Mouse (Mus musculus) midbrain, embryonic 10.5 days (tissue): ENCODE results near the gene Ppp1r9a. TPM values are rescaled to one million over a fixed set of nuclear protein-coding genes. Genes with fewer than 3 reads are reported as not detected.

Experiments
- DNase-seq: peaks from one replicate; pipeline ENCODE4 v3.0.0-alpha.2; 2017; ENCODE audit warnings: low spot score
- H3K27ac ChIP-seq: fragments of 300-500 bp; sonication (generic); replicated peaks from 2 replicates; pipeline ENCODE4 v1.5.1; 2016; ENCODE audit warnings: mild to moderate bottlenecking
- H3K27me3 ChIP-seq: fragments of 300-500 bp; sonication (generic); 2 replicates; pipeline ENCODE4 v1.6.1; 2016; ENCODE audit warnings: low read depth, mild to moderate bottlenecking; ENCODE audit not compliant: poor library complexity, severe bottlenecking
- H3K36me3 ChIP-seq: fragments of 300-500 bp; sonication (generic); 2 replicates; pipeline ENCODE4 v1.6.1; 2016; ENCODE audit warnings: mild to moderate bottlenecking, moderate library complexity
- H3K4me1 ChIP-seq: fragments of 300-500 bp; sonication (generic); 2 replicates; pipeline ENCODE4 v1.6.1; 2016
- H3K4me3 ChIP-seq: fragments of 300-500 bp; sonication (generic); 2 replicates; pipeline ENCODE4 v1.5.1; 2016; ENCODE audit warnings: mild to moderate bottlenecking, moderate library complexity
- H3K9me3 ChIP-seq: fragments of 300-500 bp; sonication (generic); replicated peaks from 2 replicates; pipeline ENCODE4 v1.6.1; 2016; ENCODE audit warnings: mild to moderate bottlenecking
- WGBS: fragments of 180-500 bp; shearing (Covaris S2); methylation state at CpG from one replicate; pipeline ENCODE4 v1.1.7; 2016; 5-methylcytosine and 5-hydroxymethylcytosine counted together
- polyA plus RNA-seq: library from polyadenylated mRNA; unstranded; fragments of >200 nt; fragmentation: Nextera tagmentation; extraction: Ambion mirVana; gene quantifications from 2 replicates; pipeline ENCODE4 v1.2.1, GENCODE M21; 2016

The Ppp1r9a gene
- polyA plus RNA-seq, 1 experiment from 2014 or later = 17.6 TPM

DNA sequence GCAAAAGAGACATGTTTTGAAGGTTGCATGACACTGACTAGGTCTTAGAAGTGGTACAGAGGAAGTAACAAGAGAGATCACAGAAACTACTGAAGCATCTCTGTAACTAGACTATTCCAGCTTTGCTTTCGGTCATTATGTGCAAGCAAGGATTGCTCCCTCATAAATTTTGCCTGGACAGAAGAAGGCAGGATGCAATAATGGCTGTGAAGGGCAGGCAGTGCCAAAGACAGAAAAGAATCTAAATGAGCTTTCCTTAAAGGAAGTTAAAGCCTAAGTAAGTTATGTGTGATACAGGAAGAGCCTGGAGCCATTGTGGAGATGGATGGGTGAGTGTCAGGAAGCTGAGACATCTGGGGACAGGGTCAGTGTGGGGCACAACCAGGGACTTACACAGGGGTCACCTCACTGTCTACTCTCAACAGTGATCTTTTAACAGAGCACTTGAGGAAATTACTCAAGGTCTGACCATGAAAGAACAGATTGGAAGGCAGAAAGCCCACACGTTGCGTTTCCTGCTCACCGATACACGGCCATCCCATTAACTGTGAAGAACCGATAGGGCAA is 115.3 kb downstream of the Ppp1r9a start:
- H3K36me3 ChIP-seq = no peaks in the 10 kb centered on the region
- no peak overlapping the region for H3K4me3 ChIP-seq
- no peaks in the 10 kb centered on the region for H3K27me3 ChIP-seq
- peaks cover 20% of the 10 kb centered on the region for H3K4me1 ChIP-seq
- no peak for DNase-seq
- H3K9me3 ChIP-seq = no peaks in the 10 kb centered on the region
- WGBS = 77% methylated on average over 6 of the region's 6 CpGs
- H3K27ac ChIP-seq = no peak overlapping the region

DNA sequence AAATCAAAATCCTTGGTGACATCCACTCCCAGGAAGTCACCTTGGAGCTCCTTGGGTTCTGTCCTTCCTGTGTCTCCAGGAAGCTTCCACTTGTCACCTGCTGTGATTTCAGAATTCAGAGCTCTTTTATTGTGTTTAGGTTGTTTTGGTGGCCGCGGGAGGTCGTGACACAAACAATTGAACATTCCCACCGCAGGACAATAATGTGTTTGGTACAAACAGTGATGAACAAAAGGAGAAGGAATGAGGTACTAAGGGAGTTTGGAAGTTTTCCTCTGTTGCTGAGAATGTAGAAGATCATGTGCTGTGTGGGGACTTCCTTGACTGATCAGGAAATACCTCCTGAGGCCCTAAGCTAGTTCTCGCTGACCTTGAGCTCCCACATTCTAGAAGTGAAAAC is 116.5 kb downstream of the Ppp1r9a start:
- no peaks in the 10 kb centered on the region for H3K9me3 ChIP-seq
- H3K4me1 ChIP-seq = peaks cover 8% of the 10 kb centered on the region
- no peak overlapping the region for H3K4me3 ChIP-seq
- no peaks in the 10 kb centered on the region for H3K36me3 ChIP-seq
- 42% methylated on average over 5 of the region's 5 CpGs for WGBS
- H3K27ac ChIP-seq = 0 out of 2 replicates have a peak overlapping the region, but pooled peaks have one; percentile 23
- no peak for DNase-seq
- H3K27me3 ChIP-seq = no peaks in the 10 kb centered on the region

DNA sequence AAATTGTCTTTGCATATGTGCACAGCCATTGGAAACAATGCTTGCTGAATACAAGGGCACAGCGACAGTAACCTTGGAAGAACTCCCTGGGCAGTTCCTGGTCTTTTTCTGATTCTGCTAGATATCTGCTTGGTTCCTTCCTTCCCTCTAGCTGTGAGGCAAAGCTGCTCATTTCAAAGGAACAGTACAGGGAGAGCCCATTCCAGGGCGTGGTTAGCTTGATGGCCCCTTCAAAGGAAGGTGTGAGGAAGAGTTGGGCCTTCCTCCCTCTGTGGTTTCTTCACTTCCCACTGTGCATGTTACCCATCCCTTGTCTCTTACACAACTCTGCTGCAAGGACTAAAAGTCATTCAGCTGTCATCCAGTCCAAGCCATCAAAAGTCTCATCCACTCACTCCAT is 117.3 kb downstream of the Ppp1r9a start:
- 73% methylated on average over 2 of the region's 2 CpGs for WGBS
- Histone ChIP-seq H3K9me3 (no peaks in the 10 kb centered on the region), H3K27ac (no peak overlapping the region), H3K4me1 (peaks cover 5% of the 10 kb centered on the region), H3K27me3 (no peaks in the 10 kb centered on the region), H3K4me3 (no peak overlapping the region), H3K36me3 (no peaks in the 10 kb centered on the region)
- DNase-seq = no peak

DNA sequence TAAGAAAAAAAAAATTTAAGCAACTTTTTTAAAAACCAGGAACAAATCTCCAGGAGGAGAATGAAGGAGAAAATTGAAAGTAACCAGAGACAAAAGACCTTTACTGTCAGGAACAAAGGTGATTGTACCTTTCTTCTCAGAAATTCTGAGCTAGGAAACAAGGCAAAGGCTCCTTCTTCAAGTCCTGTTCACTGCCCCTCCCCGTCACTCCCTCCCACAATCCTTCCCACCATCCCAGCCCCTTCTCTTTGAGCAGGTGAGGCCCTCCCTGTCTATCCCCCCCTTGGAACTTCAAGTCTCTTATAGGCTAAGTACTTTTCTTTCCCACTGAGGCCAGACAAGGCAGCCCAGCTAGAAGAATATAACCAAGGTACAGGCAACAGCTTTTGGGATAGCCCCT is 117.8 kb downstream of the Ppp1r9a start:
- Histone ChIP-seq H3K27me3 (no peaks in the 10 kb centered on the region), H3K27ac (no peak overlapping the region), H3K36me3 (no peaks in the 10 kb centered on the region), H3K4me3 (no peak overlapping the region), H3K4me1 (peaks cover 5% of the 10 kb centered on the region), H3K9me3 (no peaks in the 10 kb centered on the region)
- no peak for DNase-seq
- WGBS = 91% methylated on average over 1 of the region's 1 CpGs

DNA sequence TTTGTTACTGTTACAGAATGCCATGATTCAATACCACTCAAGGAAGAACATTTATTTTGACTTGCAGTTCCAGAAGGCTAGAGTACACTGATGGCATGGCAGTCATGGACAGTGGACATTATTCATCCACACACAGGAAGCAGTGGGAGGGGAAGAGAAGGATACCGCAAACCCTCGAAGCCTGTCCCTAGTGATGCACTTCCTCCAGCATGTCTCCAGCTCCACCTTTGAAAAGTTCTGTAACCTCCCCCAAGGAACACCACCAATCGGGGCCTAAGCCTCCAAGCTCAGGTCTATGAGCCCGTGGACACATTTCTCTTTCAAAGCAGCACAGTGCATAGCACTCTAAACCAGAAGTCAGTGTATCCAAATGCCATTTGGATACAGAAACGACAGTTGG is 120.0 kb downstream of the Ppp1r9a start:
- Histone ChIP-seq H3K9me3 (no peaks in the 10 kb centered on the region), H3K27me3 (no peaks in the 10 kb centered on the region), H3K4me1 (peaks cover 24% of the 10 kb centered on the region), H3K36me3 (no peaks in the 10 kb centered on the region), H3K4me3 (no peak overlapping the region), H3K27ac (no peak overlapping the region)
- DNase-seq = no peak
- 89% methylated on average over 5 of the region's 5 CpGs for WGBS

DNA sequence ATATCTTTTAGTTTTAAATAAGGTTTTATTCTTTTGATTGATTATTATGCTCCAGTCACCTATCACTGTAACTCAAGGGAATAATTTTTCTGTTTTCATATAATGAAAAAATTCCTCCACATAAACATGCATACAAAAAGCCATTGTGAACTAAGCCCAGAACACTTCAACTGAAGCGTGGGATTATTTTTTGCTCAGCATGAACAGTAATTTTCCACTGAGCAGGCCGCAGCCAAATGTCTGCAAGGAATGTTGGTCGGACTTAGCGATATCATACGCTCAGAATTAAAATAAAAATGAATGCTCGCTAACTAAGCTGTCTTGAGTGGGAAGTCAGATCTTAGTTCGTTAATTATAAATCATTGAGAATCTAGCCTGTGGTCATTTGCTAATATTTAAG is 122.2 kb downstream of the Ppp1r9a start:
- Histone ChIP-seq H3K4me3 (no peak overlapping the region), H3K9me3 (no peaks in the 10 kb centered on the region), H3K27ac (no peak overlapping the region), H3K4me1 (peaks cover 40% of the 10 kb centered on the region), H3K27me3 (no peaks in the 10 kb centered on the region), H3K36me3 (no peaks in the 10 kb centered on the region)
- WGBS = 93% methylated on average over 7 of the region's 7 CpGs
- DNase-seq = no peak

DNA sequence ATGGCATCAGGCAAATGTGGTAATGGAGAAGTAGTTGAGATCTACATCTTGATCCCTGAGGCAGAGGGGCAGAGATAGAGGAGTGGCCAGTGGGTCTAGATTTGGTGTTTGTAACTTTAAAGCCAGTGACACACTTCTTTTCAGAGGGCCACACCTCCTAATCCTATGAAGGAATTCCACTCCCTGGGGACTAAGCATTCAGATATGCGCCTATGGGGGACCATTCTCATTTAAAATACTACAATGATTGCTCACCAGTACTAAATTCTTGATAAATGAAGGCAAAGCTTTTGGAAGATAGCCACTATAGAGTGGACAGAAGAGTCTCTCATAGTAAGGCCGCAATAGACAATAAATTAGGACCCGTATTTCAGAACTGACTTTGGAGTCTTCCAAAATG is 124.1 kb downstream of the Ppp1r9a start:
- Histone ChIP-seq H3K27ac (peak overlapping the region; percentile 42; the same call in 1 of the 2 replicates), H3K9me3 (0 out of 2 replicates have a peak, but pooled peaks cover 4% of the 10 kb centered on the region), H3K4me1 (peaks cover 46% of the 10 kb centered on the region), H3K36me3 (no peaks in the 10 kb centered on the region), H3K4me3 (no peak overlapping the region), H3K27me3 (no peaks in the 10 kb centered on the region)
- 50% methylated on average over 3 of the region's 3 CpGs for WGBS
- no peak for DNase-seq

DNA sequence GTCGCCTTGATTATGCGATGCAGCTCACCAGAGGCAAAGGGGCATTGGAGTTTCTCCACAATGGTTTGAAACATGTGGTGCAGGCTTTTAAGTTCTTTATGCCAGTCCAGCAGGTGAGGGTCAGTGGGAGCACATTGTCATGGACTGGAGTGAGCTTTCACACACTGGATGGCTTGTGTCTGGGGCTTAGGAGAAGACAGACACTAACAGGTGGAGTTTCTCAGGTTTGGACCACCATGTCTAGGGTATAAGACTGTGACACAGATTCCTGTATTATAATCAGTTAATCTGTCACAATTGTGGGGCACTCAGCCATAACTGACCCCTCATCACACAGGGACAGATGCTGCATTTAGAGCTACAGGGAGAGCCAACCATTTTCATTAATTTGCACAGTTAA is 124.5 kb downstream of the Ppp1r9a start:
- Histone ChIP-seq H3K4me3 (no peak overlapping the region), H3K27ac (peak overlapping the region; percentile 42; the same call in 1 of the 2 replicates), H3K36me3 (no peaks in the 10 kb centered on the region), H3K27me3 (no peaks in the 10 kb centered on the region), H3K4me1 (peaks cover 46% of the 10 kb centered on the region), H3K9me3 (0 out of 2 replicates have a peak, but pooled peaks cover 4% of the 10 kb centered on the region)
- DNase-seq = no peak
- WGBS = 59% methylated on average over 2 of the region's 2 CpGs

DNA sequence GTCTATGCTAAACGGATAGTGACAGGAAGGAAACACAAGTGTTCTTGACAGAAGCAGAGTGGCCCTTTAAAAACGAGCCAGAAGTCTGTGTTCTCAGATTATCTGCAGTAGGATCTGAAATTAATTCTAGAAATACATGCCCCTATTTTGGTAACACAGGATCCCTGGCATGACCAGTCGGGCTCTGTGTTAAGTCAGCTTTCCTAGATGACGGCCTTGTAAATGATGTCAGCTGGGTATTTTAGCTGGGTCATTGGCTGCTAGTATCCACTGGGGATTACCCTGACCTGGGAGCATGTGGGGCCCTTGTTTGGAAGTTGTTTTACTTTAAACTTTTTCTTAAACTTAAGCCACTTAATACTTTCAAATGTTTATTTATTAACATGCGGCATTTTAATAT is 125.1 kb downstream of the Ppp1r9a start:
- Histone ChIP-seq H3K9me3 (0 out of 2 replicates have a peak, but pooled peaks cover 4% of the 10 kb centered on the region), H3K4me1 (peaks cover 46% of the 10 kb centered on the region), H3K36me3 (no peaks in the 10 kb centered on the region), H3K4me3 (no peak overlapping the region), H3K27ac (no peak overlapping the region), H3K27me3 (no peaks in the 10 kb centered on the region)
- 58% methylated on average over 5 of the region's 5 CpGs for WGBS
- DNase-seq = no peak

DNA sequence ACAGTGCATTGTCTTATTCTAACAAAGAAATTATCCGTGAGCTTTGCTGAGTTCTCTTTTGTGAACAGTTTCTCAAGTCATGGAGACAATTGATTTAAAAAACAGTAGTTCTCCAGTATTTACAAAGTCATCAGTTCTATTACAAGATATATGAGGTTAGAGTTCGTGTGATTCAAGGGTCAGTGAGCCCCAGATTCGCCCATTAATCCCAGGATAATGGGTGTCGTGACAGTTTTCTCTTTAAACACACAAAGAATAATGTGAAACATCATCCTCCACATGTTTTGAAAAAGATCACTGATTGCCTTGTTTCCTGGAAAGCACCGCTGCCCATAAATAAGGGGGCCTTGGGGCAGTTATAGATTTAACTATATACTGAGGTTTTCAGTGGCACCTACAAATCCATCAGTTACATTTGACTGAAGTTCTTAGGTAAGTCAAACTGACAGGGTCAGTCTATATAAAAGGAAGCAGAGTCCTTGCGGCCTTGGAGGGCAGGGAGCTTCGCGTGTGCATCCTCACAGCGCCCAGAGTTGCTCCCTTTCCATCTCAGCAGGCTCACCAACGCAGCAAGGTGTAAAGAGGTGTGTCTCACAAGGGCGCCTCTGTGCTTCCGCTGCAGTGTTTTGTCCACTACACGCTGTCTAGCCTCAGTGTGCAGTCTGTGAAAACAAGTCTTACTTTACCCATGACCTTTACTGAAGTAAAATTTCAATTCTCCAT is 126.6 kb downstream of the Ppp1r9a start:
- 0 out of 2 replicates have a peak, but pooled peaks cover 4% of the 10 kb centered on the region for H3K9me3 ChIP-seq
- DNase-seq = no peak
- H3K36me3 ChIP-seq = no peaks in the 10 kb centered on the region
- peaks cover 46% of the 10 kb centered on the region for H3K4me1 ChIP-seq
- H3K27me3 ChIP-seq = no peaks in the 10 kb centered on the region
- no peak overlapping the region for H3K27ac ChIP-seq
- 72% methylated on average over 13 of the region's 13 CpGs for WGBS
- H3K4me3 ChIP-seq = no peak overlapping the region

DNA sequence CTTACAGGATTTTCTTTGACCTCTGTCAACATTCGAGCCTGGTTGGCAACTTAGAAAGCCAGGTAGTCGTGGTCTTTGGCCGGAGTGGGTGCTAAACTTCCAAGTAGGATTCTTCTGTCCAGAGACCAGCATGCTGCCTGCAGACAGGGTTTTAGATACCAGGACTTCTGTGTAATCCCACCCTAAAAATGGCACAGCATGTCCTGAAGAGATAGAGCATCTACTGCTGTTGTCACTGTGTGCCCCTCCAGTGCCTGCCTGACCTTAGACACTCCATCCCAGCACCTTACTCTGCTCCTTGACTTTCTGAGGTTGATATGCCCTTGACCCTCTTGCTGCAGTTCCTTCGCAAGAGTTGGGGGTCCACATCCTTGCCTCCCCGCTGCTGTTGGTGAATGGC is 127.2 kb downstream of the Ppp1r9a start:
- no peaks in the 10 kb centered on the region for H3K36me3 ChIP-seq
- 0 out of 2 replicates have a peak, but pooled peaks cover 4% of the 10 kb centered on the region for H3K9me3 ChIP-seq
- no peak for DNase-seq
- H3K27me3 ChIP-seq = no peaks in the 10 kb centered on the region
- H3K4me3 ChIP-seq = no peak overlapping the region
- 87% methylated on average over 5 of the region's 5 CpGs for WGBS
- peaks cover 46% of the 10 kb centered on the region for H3K4me1 ChIP-seq
- H3K27ac ChIP-seq = peak overlapping the region; percentile 17; the same call in 1 of the 2 replicates

DNA sequence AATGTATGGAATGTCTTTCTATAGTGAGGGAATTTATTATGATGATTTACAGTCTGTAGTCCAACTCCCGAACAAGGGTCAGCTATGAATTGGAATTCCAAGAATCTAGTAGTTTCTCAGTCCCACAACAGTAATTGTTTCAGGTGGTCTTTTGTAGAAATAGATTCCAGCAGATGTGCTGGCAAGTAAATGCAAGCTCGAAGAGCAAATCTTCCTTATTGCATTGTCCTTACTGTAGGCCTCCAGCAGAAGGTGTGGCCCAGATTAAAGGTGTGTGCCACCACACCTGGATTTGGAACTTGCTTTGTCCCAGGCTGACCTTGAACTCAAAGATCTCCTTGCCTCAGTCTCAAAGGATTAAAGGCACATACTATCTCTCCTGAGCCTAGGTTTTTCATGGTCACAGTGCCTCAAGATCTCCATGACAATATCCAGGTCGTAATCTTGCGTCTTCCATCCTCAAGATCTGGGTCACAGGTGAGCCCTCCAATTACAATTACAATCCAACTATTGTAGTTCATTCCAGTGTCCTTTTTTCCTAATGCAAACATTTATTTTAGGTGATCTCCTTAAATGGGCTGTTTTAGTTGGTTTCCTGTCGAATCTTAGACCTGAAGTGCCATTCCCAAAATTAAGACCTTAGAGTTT is 130.4 kb downstream of the Ppp1r9a start:
- Histone ChIP-seq H3K27me3 (no peaks in the 10 kb centered on the region), H3K4me1 (peaks cover 23% of the 10 kb centered on the region), H3K9me3 (0 out of 2 replicates have a peak, but pooled peaks cover 4% of the 10 kb centered on the region), H3K36me3 (no peaks in the 10 kb centered on the region), H3K4me3 (no peak overlapping the region), H3K27ac (no peak overlapping the region)
- WGBS = 88% methylated on average over 5 of the region's 5 CpGs
- no peak for DNase-seq

DNA sequence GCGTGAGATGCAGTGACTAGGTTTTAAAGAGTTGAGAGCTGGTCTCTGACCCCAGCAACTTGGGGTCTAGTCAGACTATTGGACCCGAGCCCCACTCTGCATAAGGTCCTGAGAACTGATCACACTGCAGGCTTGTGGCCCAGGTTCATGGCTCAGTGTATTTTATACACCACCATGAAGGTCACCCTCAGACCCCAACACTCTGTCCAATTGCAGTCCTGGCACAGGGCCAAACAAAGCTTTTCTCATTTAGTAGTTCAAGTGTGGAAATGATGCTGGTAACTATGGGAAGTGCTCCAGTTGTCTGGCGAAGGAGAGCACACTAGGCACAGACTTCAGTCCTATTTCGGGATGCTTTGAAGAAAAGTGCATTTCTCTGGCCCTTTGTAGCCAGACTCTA is 134.5 kb downstream of the Ppp1r9a start:
- WGBS = 95% methylated on average over 4 of the region's 4 CpGs
- no peak for DNase-seq
- H3K27ac ChIP-seq = no peak overlapping the region
- H3K9me3 ChIP-seq = no peaks in the 10 kb centered on the region
- H3K27me3 ChIP-seq = no peaks in the 10 kb centered on the region
- H3K4me3 ChIP-seq = no peak overlapping the region
- no peaks in the 10 kb centered on the region for H3K4me1 ChIP-seq
- no peaks in the 10 kb centered on the region for H3K36me3 ChIP-seq
